Mouse (Mus musculus) heart, adult 2 months (tissue): ENCODE results near the gene Fto.

Source experiments
- CTCF ChIP-seq: fragments of 200-600 bp; IDR thresholded peaks from 2 replicates; pipeline ENCODE4 v1.8.1; 2022; ENCODE audit warnings: antibody characterized with exemption, mild to moderate bottlenecking, moderate library complexity
- EP300 ChIP-seq: fragments of 200-500 bp; IDR thresholded peaks from 2 replicates; pipeline ENCODE4 v1.6.1; 2011; ENCODE audit warnings: low read depth, low read length, control low read depth; ENCODE audit not compliant: insufficient read depth
- POLR2A ChIP-seq: fragments of 200-500 bp; IDR thresholded peaks from 2 replicates; pipeline ENCODE4 v1.6.1; 2011; ENCODE audit warnings: mild to moderate bottlenecking, low read depth, low read length, control low read depth; ENCODE audit not compliant: insufficient read depth

DNA sequence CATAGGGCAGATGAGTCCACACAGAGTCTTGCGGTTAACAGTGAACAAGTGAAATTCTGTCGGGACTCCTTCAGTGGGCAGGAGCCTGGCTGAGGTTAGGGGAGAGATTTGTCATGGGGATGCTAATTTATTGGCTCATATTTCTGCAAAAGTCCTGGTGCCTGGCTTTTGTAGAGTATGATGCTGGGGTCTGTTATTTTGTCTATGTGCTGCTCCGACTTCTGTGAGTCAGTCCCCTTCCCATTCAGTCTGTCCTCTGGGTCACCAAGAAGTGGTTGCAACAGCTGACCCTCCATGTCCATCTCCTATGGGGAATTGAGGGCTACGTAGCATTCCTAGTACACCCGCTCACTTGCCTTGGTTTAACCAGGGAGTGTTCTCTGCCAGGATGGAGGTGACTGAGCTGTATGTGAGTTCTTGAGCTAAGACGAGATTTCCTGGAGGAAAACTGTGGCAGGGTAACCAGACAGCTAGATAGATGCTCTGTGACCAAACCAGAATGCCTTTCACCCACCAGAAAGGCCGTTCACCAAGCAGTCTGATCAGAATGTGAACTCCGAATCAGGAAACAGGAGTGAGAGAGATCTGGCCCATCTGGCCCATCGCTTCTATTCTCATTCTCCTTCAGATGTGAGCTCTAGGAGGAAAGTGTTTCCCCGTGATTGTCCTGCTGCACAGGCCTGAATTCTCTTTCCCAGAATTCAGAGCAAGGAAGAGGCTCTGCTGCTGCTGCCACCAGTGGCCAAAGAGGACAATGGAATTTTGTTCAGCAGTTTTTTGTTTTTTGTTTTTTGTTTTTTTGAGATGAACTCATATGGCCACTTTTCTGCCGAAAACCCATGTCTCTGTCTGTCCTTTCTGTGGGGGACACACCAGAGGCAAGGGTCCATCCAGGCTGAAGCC lies 302.7 kb downstream of the Fto start:
- TF ChIP-seq POLR2A = no peak
- TF ChIP-seq CTCF = no peak
- no peak for TF ChIP-seq EP300
